Mouse (Mus musculus) intestine, embryonic 15.5 days (tissue): ENCODE measurements at regions not wholly inside any gene's neighbourhood (a gene's known extent, or its start where the extent isn't known, plus 50 kb on each side); places are given as distances from the start of the nearest gene placed in this dataset.

Source experiments
- ATAC-seq: fragments of 200-750 bp; cut with Nextera tagmentation; 2 replicates; pipeline ENCODE4 v1.8.0; 2017; ENCODE audit warnings: moderate TSS enrichment, moderate library complexity
- H3K27ac ChIP-seq: fragments of 300-500 bp; sonication (generic); 2 replicates; pipeline ENCODE4 v1.5.1; 2015; ENCODE audit warnings: mild to moderate bottlenecking, inconsistent platforms
- H3K27me3 ChIP-seq: fragments of 300-500 bp; sonication (generic); replicated peaks from 2 replicates; pipeline ENCODE4 v1.6.1; 2015; ENCODE audit warnings: inconsistent platforms
- H3K36me3 ChIP-seq: fragments of 300-500 bp; sonication (generic); 2 replicates; pipeline ENCODE4 v1.6.1; 2015; ENCODE audit warnings: inconsistent platforms
- H3K4me1 ChIP-seq: fragments of 300-500 bp; sonication (generic); replicated peaks from 2 replicates; pipeline ENCODE4 v1.6.1; 2015; ENCODE audit warnings: inconsistent platforms
- H3K4me2 ChIP-seq: fragments of 300-500 bp; sonication (generic); replicated peaks from 2 replicates; pipeline ENCODE4 v1.6.1; 2015; ENCODE audit warnings: mild to moderate bottlenecking, inconsistent platforms
- H3K4me3 ChIP-seq: fragments of 300-500 bp; sonication (generic); replicated peaks from 2 replicates; pipeline ENCODE4 v1.5.1; 2015; ENCODE audit warnings: inconsistent platforms
- H3K9ac ChIP-seq: fragments of 300-500 bp; sonication (generic); 2 replicates; pipeline ENCODE4 v1.6.1; 2015; ENCODE audit warnings: inconsistent platforms
- H3K9me3 ChIP-seq: fragments of 300-500 bp; sonication (generic); 2 replicates; pipeline ENCODE4 v1.6.1; 2016; ENCODE audit warnings: inconsistent platforms
- WGBS: fragments of 180-500 bp; shearing (Covaris S2); methylation state at CpG from one replicate; pipeline ENCODE4 v1.1.7; 2015; 5-methylcytosine and 5-hydroxymethylcytosine counted together

- no peak overlapping the region for H3K4me3 ChIP-seq
- WGBS = 63% methylated on average over 9 of the region's 9 CpGs
- H3K27ac ChIP-seq = no peak overlapping the region
These were observed 129.0 kb downstream of the Hmg20a start for GRCm38 (mm10) chr9:56547291-56547977.

GRCm38 (mm10) chr9:56549774-56550173 lies 131.4 kb downstream of the Hmg20a start:
- H3K4me3 ChIP-seq = no peak overlapping the region
- H3K9ac ChIP-seq = no peak overlapping the region
- H3K27ac ChIP-seq = no peak overlapping the region
- no peaks in the 10 kb centered on the region for H3K36me3 ChIP-seq
- ATAC-seq = no peak
- no peaks in the 10 kb centered on the region for H3K9me3 ChIP-seq
- H3K27me3 ChIP-seq = no peaks in the 10 kb centered on the region
- H3K4me1 ChIP-seq = peaks cover 2% of the 10 kb centered on the region; the same call in 1 of the 2 replicates
- H3K4me2 ChIP-seq = no peak overlapping the region
- WGBS = 45% methylated on average over 8 of the region's 8 CpGs

More at GRCm38 (mm10) chr9:56547291-56547977, 129.0 kb downstream of the Hmg20a start:
- Histone ChIP-seq H3K36me3 (no peaks in the 10 kb centered on the region), H3K4me2 (no peak overlapping the region), H3K9ac (no peak overlapping the region), H3K27me3 (no peaks in the 10 kb centered on the region), H3K9me3 (no peaks in the 10 kb centered on the region), H3K4me1 (0 out of 2 replicates have a peak, but pooled peaks cover 2% of the 10 kb centered on the region)
- no peak for ATAC-seq

- Histone ChIP-seq H3K9me3 (no peaks in the 10 kb centered on the region), H3K4me1 (peaks cover 2% of the 10 kb centered on the region; the same call in 1 of the 2 replicates), H3K27ac (no peak overlapping the region), H3K36me3 (no peaks in the 10 kb centered on the region), H3K4me3 (no peak overlapping the region), H3K27me3 (no peaks in the 10 kb centered on the region), H3K4me2 (no peak overlapping the region), H3K9ac (no peak overlapping the region)
- ATAC-seq = no peak
- WGBS = 36% methylated on average over 4 of the region's 4 CpGs
These were observed 131.8 kb downstream of the Hmg20a start for GRCm38 (mm10) chr9:56550178-56550577.

- H3K36me3 ChIP-seq = no peaks in the 10 kb centered on the region
- no peak overlapping the region for H3K4me2 ChIP-seq
- WGBS = 62% methylated on average over 11 of the region's 11 CpGs
- H3K27me3 ChIP-seq = no peaks in the 10 kb centered on the region
- H3K4me3 ChIP-seq = no peak overlapping the region
- no peak for ATAC-seq
- no peaks in the 10 kb centered on the region for H3K9me3 ChIP-seq
- H3K4me1 ChIP-seq = peaks cover 2% of the 10 kb centered on the region; the same call in 1 of the 2 replicates
- no peak overlapping the region for H3K27ac ChIP-seq
- H3K9ac ChIP-seq = no peak overlapping the region
These were observed 133.2 kb downstream of the Hmg20a start for GRCm38 (mm10) chr9:56551376-56552186.

- Histone ChIP-seq H3K27me3 (no peaks in the 10 kb centered on the region), H3K27ac (no peak overlapping the region)
- no peak for ATAC-seq
These were observed 133.8 kb downstream of the Hmg20a start for GRCm38 (mm10) chr9:56552187-56552686.

GRCm38 (mm10) chr9:56552766-56553165 lies 134.4 kb downstream of the Hmg20a start:
- H3K4me1 ChIP-seq = peaks cover 2% of the 10 kb centered on the region; the same call in 1 of the 2 replicates
- no peak overlapping the region for H3K9ac ChIP-seq
- no peak overlapping the region for H3K4me2 ChIP-seq
- no peak overlapping the region for H3K4me3 ChIP-seq
- WGBS = 24% methylated on average over 1 of the region's 1 CpGs
- H3K27ac ChIP-seq = no peak overlapping the region
- H3K9me3 ChIP-seq = no peaks in the 10 kb centered on the region
- H3K36me3 ChIP-seq = no peaks in the 10 kb centered on the region
- no peaks in the 10 kb centered on the region for H3K27me3 ChIP-seq
- ATAC-seq = peak; percentile 67

More at GRCm38 (mm10) chr9:56552187-56552686, 133.8 kb downstream of the Hmg20a start:
- Histone ChIP-seq H3K9ac (no peak overlapping the region), H3K9me3 (no peaks in the 10 kb centered on the region), H3K4me1 (peaks cover 2% of the 10 kb centered on the region; the same call in 1 of the 2 replicates), H3K36me3 (no peaks in the 10 kb centered on the region), H3K4me2 (no peak overlapping the region), H3K4me3 (no peak overlapping the region)
- WGBS = 57% methylated on average over 6 of the region's 6 CpGs

- no peak for ATAC-seq
- H3K9ac ChIP-seq = no peak overlapping the region
These were observed 135.2 kb downstream of the Hmg20a start for GRCm38 (mm10) chr9:56553626-56554025.

GRCm38 (mm10) chr9:56554096-56554495 lies 135.7 kb downstream of the Hmg20a start:
- Histone ChIP-seq H3K4me3 (no peak overlapping the region), H3K9me3 (no peaks in the 10 kb centered on the region), H3K27me3 (no peaks in the 10 kb centered on the region), H3K9ac (no peak overlapping the region), H3K4me1 (peaks cover 2% of the 10 kb centered on the region; the same call in 1 of the 2 replicates), H3K27ac (no peak overlapping the region), H3K36me3 (no peaks in the 10 kb centered on the region), H3K4me2 (no peak overlapping the region)
- no peak for ATAC-seq
- 37% methylated on average over 6 of the region's 6 CpGs for WGBS

More at GRCm38 (mm10) chr9:56553626-56554025, 135.2 kb downstream of the Hmg20a start:
- Histone ChIP-seq H3K4me1 (peaks cover 2% of the 10 kb centered on the region; the same call in 1 of the 2 replicates), H3K4me2 (no peak overlapping the region), H3K4me3 (no peak overlapping the region), H3K27me3 (no peaks in the 10 kb centered on the region), H3K27ac (no peak overlapping the region), H3K36me3 (no peaks in the 10 kb centered on the region), H3K9me3 (no peaks in the 10 kb centered on the region)
- 62% methylated on average over 13 of the region's 13 CpGs for WGBS

- H3K27ac ChIP-seq = no peak overlapping the region
- H3K36me3 ChIP-seq = no peaks in the 10 kb centered on the region
- 27% methylated on average over 2 of the region's 2 CpGs for WGBS
- peaks cover 14% of the 10 kb centered on the region for H3K4me1 ChIP-seq
- no peak overlapping the region for H3K4me3 ChIP-seq
- ATAC-seq = peak; percentile 60
- H3K4me2 ChIP-seq = no peak overlapping the region
- no peak overlapping the region for H3K9ac ChIP-seq
- H3K9me3 ChIP-seq = no peaks in the 10 kb centered on the region
- H3K27me3 ChIP-seq = no peaks in the 10 kb centered on the region
These were observed 141.3 kb downstream of the Hmg20a start for GRCm38 (mm10) chr9:56559618-56560144.

GRCm38 (mm10) chr9:56562440-56562839 lies 144.0 kb downstream of the Hmg20a start:
- Histone ChIP-seq H3K4me3 (no peak overlapping the region), H3K4me1 (peaks cover 17% of the 10 kb centered on the region), H3K9me3 (no peaks in the 10 kb centered on the region), H3K27me3 (no peaks in the 10 kb centered on the region), H3K9ac (no peak overlapping the region), H3K36me3 (no peaks in the 10 kb centered on the region), H3K27ac (no peak overlapping the region), H3K4me2 (no peak overlapping the region)
- 62% methylated on average over 7 of the region's 7 CpGs for WGBS
- ATAC-seq = no peak

- Histone ChIP-seq H3K4me2 (0 out of 2 replicates have a peak overlapping the region, but pooled peaks have one; percentile 22), H3K9ac (no peak overlapping the region), H3K27me3 (no peaks in the 10 kb centered on the region), H3K27ac (no peak overlapping the region), H3K9me3 (no peaks in the 10 kb centered on the region), H3K4me3 (no peak overlapping the region), H3K36me3 (no peaks in the 10 kb centered on the region), H3K4me1 (peaks cover 17% of the 10 kb centered on the region)
- 18% methylated on average over 11 of the region's 11 CpGs for WGBS
- peak; percentile 58 for ATAC-seq
These were observed 145.8 kb downstream of the Hmg20a start for GRCm38 (mm10) chr9:56564048-56564737.
